Mouse (Mus musculus): ENCODE data around the gene Spa17. TPM values are rescaled to one million over a fixed set of nuclear protein-coding genes. Genes with fewer than 3 reads are reported as not detected.

The Spa17 gene
- polyA plus RNA-seq, 1 experiment from 2014 or later = 1.5 TPM

GRCm38 (mm10) chr9:37560617-37561016, 52.9 kb downstream of the Spa17 start:
- WGBS (ENCODE audit: insufficient replicate concordance) = 78% methylated on average over 2 of the region's 2 CpGs
- peaks cover 5% of the 10 kb centered on the region; the same call in 1 of the 2 replicates for H3K27me3 ChIP-seq
- no peak overlapping the region for H3K27ac ChIP-seq (replicated peaks)
- H3K4me2 ChIP-seq = no peak overlapping the region
- H3K9ac ChIP-seq = no peak overlapping the region
- ATAC-seq (ENCODE audit: insufficient read depth) = no peak
- H3K9me3 ChIP-seq (replicated peaks) = no peaks in the 10 kb centered on the region
- no peak overlapping the region for H3K4me3 ChIP-seq (replicated peaks)
- H3K4me1 ChIP-seq (replicated peaks) = peaks cover 14% of the 10 kb centered on the region
- H3K36me3 ChIP-seq (replicated peaks) = no peaks in the 10 kb centered on the region

GRCm38 (mm10) chr9:37556366-37556765, 57.2 kb downstream of the Spa17 start:
- 47% methylated on average over 3 of the region's 3 CpGs for WGBS (ENCODE audit: insufficient replicate concordance)
- H3K9ac ChIP-seq = no peak overlapping the region
- peaks cover 37% of the 10 kb centered on the region for H3K27me3 ChIP-seq
- no peaks in the 10 kb centered on the region for H3K36me3 ChIP-seq (replicated peaks)
- no peak for ATAC-seq (ENCODE audit: insufficient read depth)
- H3K4me2 ChIP-seq = no peak overlapping the region
- H3K27ac ChIP-seq (replicated peaks) = no peak overlapping the region
- H3K4me3 ChIP-seq (replicated peaks) = no peak overlapping the region
- H3K4me1 ChIP-seq (replicated peaks) = peaks cover 40% of the 10 kb centered on the region
- no peaks in the 10 kb centered on the region for H3K9me3 ChIP-seq (replicated peaks)

GRCm38 (mm10) chr9:37554838-37555748, 58.4 kb downstream of the Spa17 start, which contains the start of gene Siae:
TSS of gene Siae (plus strand) at chr9:37555698.
- Histone ChIP-seq H3K27me3 (peaks cover 49% of the 10 kb centered on the region), H3K4me2 (no peak within 1 kb of the TSS), H3K9me3 (replicated peaks) (no peaks in the 10 kb centered on the region), H3K4me3 (replicated peaks) (no peak within 1 kb of the TSS), H3K36me3 (replicated peaks) (no peaks in the 10 kb centered on the region), H3K4me1 (replicated peaks) (peaks cover 40% of the 10 kb centered on the region), H3K9ac (no peak within 1 kb of the TSS), H3K27ac (replicated peaks) (no peak within 1 kb of the TSS)
- no peak for ATAC-seq (ENCODE audit: insufficient read depth)
- WGBS (ENCODE audit: insufficient replicate concordance) = 34% methylated on average over 7 of the region's 7 CpGs

GRCm38 (mm10) chr9:37554279-37554678, 59.2 kb downstream of the Spa17 start:
- Histone ChIP-seq H3K4me2 (no peak overlapping the region), H3K27me3 (peaks cover 53% of the 10 kb centered on the region), H3K27ac (replicated peaks) (no peak overlapping the region), H3K9me3 (replicated peaks) (no peaks in the 10 kb centered on the region), H3K9ac (no peak overlapping the region), H3K4me3 (replicated peaks) (no peak overlapping the region), H3K36me3 (replicated peaks) (no peaks in the 10 kb centered on the region), H3K4me1 (replicated peaks) (peaks cover 40% of the 10 kb centered on the region)
- WGBS (ENCODE audit: insufficient replicate concordance) = 11% methylated on average over 1 of the region's 1 CpGs
- peak; percentile 68; the same call in 1 of the 2 replicates for ATAC-seq (ENCODE audit: insufficient read depth)

Other genes with a start within 250 kb of the Spa17 start
- gene Hepacam, start 246.4 kb downstream of the Spa17 start, polyA plus RNA-seq (2015; fragmentation: Nextera tagmentation; extraction: Ambion mirVana) = not detected in 2 replicates
- 2.2 and 3.1 TPM in 2 replicates for gene Robo4, start 211.8 kb downstream of the Spa17 start, polyA plus RNA-seq (2015; fragmentation: Nextera tagmentation; extraction: Ambion mirVana)
- 0.07 and 0.21 TPM in 2 replicates for gene Robo3, start 180.5 kb downstream of the Spa17 start, polyA plus RNA-seq (2015; fragmentation: Nextera tagmentation; extraction: Ambion mirVana)
- 3.6 and 5.0 TPM in 2 replicates for gene Msantd2, start 124.4 kb downstream of the Spa17 start, polyA plus RNA-seq (2015; fragmentation: Nextera tagmentation; extraction: Ambion mirVana)
- gene Esam, start 85.6 kb downstream of the Spa17 start, polyA plus RNA-seq (2015; fragmentation: Nextera tagmentation; extraction: Ambion mirVana) = 14.5 and 17.9 TPM in 2 replicates
- 0.29 and 0.32 TPM in 2 replicates for gene Vsig2, start 74.5 kb downstream of the Spa17 start, polyA plus RNA-seq (2015; fragmentation: Nextera tagmentation; extraction: Ambion mirVana)
- 5.4 and 6.2 TPM in 2 replicates for gene Nrgn, start 60.8 kb downstream of the Spa17 start, polyA plus RNA-seq (2015; fragmentation: Nextera tagmentation; extraction: Ambion mirVana)
- gene Siae, start 58.0 kb downstream of the Spa17 start, polyA plus RNA-seq (2015; fragmentation: Nextera tagmentation; extraction: Ambion mirVana) = 5.6 and 6.4 TPM in 2 replicates
- gene Tbrg1, start 43.6 kb upstream of the Spa17 start, polyA plus RNA-seq (2015; fragmentation: Nextera tagmentation; extraction: Ambion mirVana) = 43.1 and 48.3 TPM in 2 replicates
- not detected in 2 replicates for gene Panx3, start 55.5 kb upstream of the Spa17 start, polyA plus RNA-seq (2015; fragmentation: Nextera tagmentation; extraction: Ambion mirVana)
- not detected in 2 replicates for gene Olfr160, start 102.5 kb upstream of the Spa17 start, polyA plus RNA-seq (2015; fragmentation: Nextera tagmentation; extraction: Ambion mirVana)
- gene Olfr874, start 131.4 kb upstream of the Spa17 start, polyA plus RNA-seq (2015; fragmentation: Nextera tagmentation; extraction: Ambion mirVana) = not detected in 2 replicates
- gene Olfr875, start 158.1 kb upstream of the Spa17 start, polyA plus RNA-seq (2015; fragmentation: Nextera tagmentation; extraction: Ambion mirVana) = not detected in 2 replicates
- not detected in 2 replicates for gene Olfr876, start 189.3 kb upstream of the Spa17 start, polyA plus RNA-seq (2015; fragmentation: Nextera tagmentation; extraction: Ambion mirVana)
- gene Olfr877, start 240.5 kb upstream of the Spa17 start, polyA plus RNA-seq (2015; fragmentation: Nextera tagmentation; extraction: Ambion mirVana) = not detected in 2 replicates